Mouse (Mus musculus): ENCODE data around the gene Nos3. TPM values are rescaled to one million over a fixed set of nuclear protein-coding genes. Genes with fewer than 3 reads are reported as not detected.
"Not testable (repeated sequence)": the region's sequence is repeated elsewhere in the genome, so short reads cannot be mapped to it uniquely, and the experiment has no call there.

Nos3 gene
- total RNA-seq, 2 experiments from 2014 or later = 6.8 to 7.0 TPM

- DNase-seq (ENCODE audit: low spot score in 2 of 2) = peak; percentile 95 to 99
Observed at GRCm38 (mm10) chr5:24394165-24394894, 29.7 kb downstream of the Nos3 start.

- not testable (repeated sequence) for DNase-seq (ENCODE audit: low spot score in 2 of 2)
Observed at GRCm38 (mm10) chr5:24396254-24396653, 31.6 kb downstream of the Nos3 start.

GRCm38 (mm10) chr5:24399686-24400085, 35.1 kb downstream of the Nos3 start:
- DNase-seq (ENCODE audit: low spot score in 2 of 2) = no peak

- no peak for DNase-seq (ENCODE audit: low spot score in 2 of 2)
Observed at GRCm38 (mm10) chr5:24400362-24400761, 35.8 kb downstream of the Nos3 start.

- no peak for DNase-seq (ENCODE audit: low spot score in 2 of 2)
Observed at GRCm38 (mm10) chr5:24400911-24401605, 36.4 kb downstream of the Nos3 start.

GRCm38 (mm10) chr5:24401969-24402368, 37.4 kb downstream of the Nos3 start:
- no peak for DNase-seq (ENCODE audit: low spot score in 2 of 2)

GRCm38 (mm10) chr5:24404594-24405360, 40.2 kb downstream of the Nos3 start:
- DNase-seq (ENCODE audit: low spot score in 2 of 2) = no peak

GRCm38 (mm10) chr5:24405389-24405876, 40.8 kb downstream of the Nos3 start:
- DNase-seq (ENCODE audit: low spot score in 2 of 2) = no peak

GRCm38 (mm10) chr5:24408651-24409050, 44.0 kb downstream of the Nos3 start:
- no peak for DNase-seq (ENCODE audit: low spot score in 2 of 2)

GRCm38 (mm10) chr5:24409466-24409865, 44.9 kb downstream of the Nos3 start:
- DNase-seq (ENCODE audit: low spot score in 2 of 2) = no peak

- no peak for DNase-seq (ENCODE audit: low spot score in 2 of 2)
Observed at GRCm38 (mm10) chr5:24412063-24412462, 47.5 kb downstream of the Nos3 start.

GRCm38 (mm10) chr5:24413042-24413693, 48.6 kb downstream of the Nos3 start, which contains the start of gene Asic3:
Gene Asic3, plus strand, starts transcription at chr5:24413392.
- no peak for DNase-seq (ENCODE audit: low spot score in 2 of 2)

- no peak for DNase-seq (ENCODE audit: low spot score in 2 of 2)
Observed at GRCm38 (mm10) chr5:24413938-24414337, 49.3 kb downstream of the Nos3 start.

GRCm38 (mm10) chr5:24416222-24416736, 51.7 kb downstream of the Nos3 start:
- DNase-seq (ENCODE audit: low spot score in 2 of 2) = peak; percentile 54 to 84

GRCm38 (mm10) chr5:24417587-24417986, 53.0 kb downstream of the Nos3 start:
- no peak for DNase-seq (ENCODE audit: low spot score in 2 of 2)

- no peak for DNase-seq (ENCODE audit: low spot score in 2 of 2)
Observed at GRCm38 (mm10) chr5:24420381-24420780, 55.8 kb downstream of the Nos3 start.

- peak; percentile 100 for DNase-seq (ENCODE audit: low spot score in 2 of 2)
Observed at GRCm38 (mm10) chr5:24423129-24424003, 58.8 kb downstream of the Nos3 start, which contains the start of the genes Cdk5 and Slc4a2. Gene Cdk5, minus strand, starts transcription at chr5:24423530. Gene Slc4a2, plus strand, starts transcription at chr5:24423837.

- DNase-seq (ENCODE audit: low spot score in 2 of 2) = no peak
Observed at GRCm38 (mm10) chr5:24424004-24424781, 59.6 kb downstream of the Nos3 start.

- peak; percentile 48 to 73 for DNase-seq (ENCODE audit: low spot score in 2 of 2)
Observed at GRCm38 (mm10) chr5:24424861-24425411, 60.3 kb downstream of the Nos3 start.

Data from layer of hippocampus, adult 18-20 months (tissue).